Mouse (Mus musculus) lung, adult 2 months (tissue): Measurements from ENCODE around the gene Ccdc62. TPM values are rescaled to one million over a fixed set of nuclear protein-coding genes. Genes with fewer than 3 reads are reported as not detected.
A peak's percentile ranks its signal among the peaks of the same experiment; 100 is the strongest.

Source experiments
- DNase-seq: peaks from one replicate; pipeline ENCODE4 v3.0.0; 2022
- H3K4me1 ChIP-seq: fragments of 200-500 bp; 2 replicates; pipeline ENCODE4 v1.6.1; 2011; ENCODE audit warnings: low read length; ENCODE audit not compliant: control insufficient read depth, insufficient read depth
- H3K4me3 ChIP-seq: fragments of 200-500 bp; replicated peaks from 2 replicates; pipeline ENCODE3; 2011; ENCODE audit warnings: low read depth, mild to moderate bottlenecking, control low read depth, low read length; ENCODE audit errors: extremely low read depth
- CTCF ChIP-seq: fragments of 200-500 bp; IDR thresholded peaks from 2 replicates; pipeline ENCODE4 v1.5.1; 2011; ENCODE audit warnings: mild to moderate bottlenecking, low read length, control low read depth; ENCODE audit not compliant: insufficient read depth
- POLR2A ChIP-seq: fragments of 200-500 bp; IDR thresholded peaks from 2 replicates; pipeline ENCODE4 v1.6.1; 2011; ENCODE audit warnings: low read depth, mild to moderate bottlenecking, control low read depth, low read length, borderline replicate concordance; ENCODE audit errors: extremely low read depth
- WGBS: fragments of 180-500 bp; shearing (Covaris S2); methylation state at CpG from one replicate; pipeline ENCODE4 v1.1.7; 2018; 5-methylcytosine and 5-hydroxymethylcytosine counted together
- polyA plus RNA-seq: library from polyadenylated mRNA; depleted of rRNA; stranded (reverse); fragments of >200 nt; gene quantifications from 2 replicates; pipeline ENCODE4 v1.2.3, GENCODE M21; 2012

Gene Ccdc62
- polyA plus RNA-seq, 1 experiment, result 3.2 TPM

DNA sequence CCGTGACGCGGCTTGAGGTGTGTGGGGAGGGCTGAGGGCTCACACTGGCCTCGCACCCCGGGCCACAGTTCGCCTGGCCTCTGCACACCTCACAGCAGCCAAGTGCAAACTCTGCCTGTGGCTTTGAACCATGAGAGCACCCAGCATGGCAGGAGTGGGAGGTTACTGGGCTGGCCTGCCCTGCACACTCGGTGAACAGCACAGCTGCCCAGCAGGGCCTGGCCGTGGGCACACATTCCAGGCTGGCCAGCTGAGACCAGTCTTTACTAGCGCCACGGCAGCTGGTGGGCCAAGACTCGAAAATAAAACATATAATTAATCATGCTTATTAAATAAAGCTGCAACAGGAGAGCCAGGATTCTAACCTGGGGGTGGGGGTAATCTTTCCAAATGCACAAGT, 75.1 kb downstream of the Ccdc62 start:
- DNase-seq, result no peak
- no peaks in the 10 kb centered on the region; the same call in 1 of the 2 replicates for H3K4me1 ChIP-seq
- TF ChIP-seq CTCF, result no peak
- TF ChIP-seq POLR2A, result no peak
- WGBS, result 75% methylated on average over 11 of the region's 11 CpGs
- no peak overlapping the region for H3K4me3 ChIP-seq

DNA sequence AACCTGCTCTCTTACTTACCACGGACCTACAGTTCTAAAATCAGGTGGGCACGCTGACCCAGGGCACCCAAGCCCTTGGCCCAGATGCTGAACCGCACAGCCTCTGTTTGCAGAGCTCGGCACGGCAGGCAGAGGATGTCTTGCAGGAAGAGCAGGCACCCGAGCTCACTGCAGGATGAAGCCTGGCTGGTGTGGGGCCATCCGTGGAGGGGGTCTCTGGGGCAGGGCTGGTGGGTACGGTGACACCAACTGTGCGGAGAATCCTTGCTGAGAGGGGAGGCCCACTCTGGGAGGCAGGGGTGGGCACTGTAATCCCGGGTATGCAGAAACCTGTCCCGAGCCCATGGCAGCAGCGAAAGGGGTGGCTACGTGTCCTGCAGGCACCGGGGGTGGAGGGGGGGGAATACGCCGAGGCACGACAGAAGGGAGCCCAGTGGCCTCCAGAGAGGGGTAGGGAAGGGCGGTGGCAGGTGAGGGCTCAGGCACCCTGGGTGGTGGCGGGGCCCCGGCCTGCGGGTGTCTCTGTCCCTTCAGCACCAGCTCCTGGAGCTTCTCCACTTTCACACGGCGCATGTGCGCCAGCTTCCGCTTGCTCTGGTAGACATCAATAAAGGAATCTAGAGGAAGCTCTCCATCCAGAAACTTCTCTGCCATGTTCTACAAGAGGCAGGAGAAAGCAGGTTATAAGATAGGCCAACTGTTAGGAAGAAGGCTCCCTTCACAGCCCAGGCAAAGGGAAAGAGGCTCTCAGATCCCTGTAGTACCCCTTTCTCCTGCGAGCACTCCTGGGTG, 75.8 kb downstream of the Ccdc62 start:
- no peak overlapping the region for H3K4me3 ChIP-seq
- TF ChIP-seq CTCF, result no peak
- no peak for TF ChIP-seq POLR2A
- WGBS, result 83% methylated on average over 26 of the region's 26 CpGs
- DNase-seq, result no peak
- H3K4me1 ChIP-seq, result peaks cover 3% of the 10 kb centered on the region

DNA sequence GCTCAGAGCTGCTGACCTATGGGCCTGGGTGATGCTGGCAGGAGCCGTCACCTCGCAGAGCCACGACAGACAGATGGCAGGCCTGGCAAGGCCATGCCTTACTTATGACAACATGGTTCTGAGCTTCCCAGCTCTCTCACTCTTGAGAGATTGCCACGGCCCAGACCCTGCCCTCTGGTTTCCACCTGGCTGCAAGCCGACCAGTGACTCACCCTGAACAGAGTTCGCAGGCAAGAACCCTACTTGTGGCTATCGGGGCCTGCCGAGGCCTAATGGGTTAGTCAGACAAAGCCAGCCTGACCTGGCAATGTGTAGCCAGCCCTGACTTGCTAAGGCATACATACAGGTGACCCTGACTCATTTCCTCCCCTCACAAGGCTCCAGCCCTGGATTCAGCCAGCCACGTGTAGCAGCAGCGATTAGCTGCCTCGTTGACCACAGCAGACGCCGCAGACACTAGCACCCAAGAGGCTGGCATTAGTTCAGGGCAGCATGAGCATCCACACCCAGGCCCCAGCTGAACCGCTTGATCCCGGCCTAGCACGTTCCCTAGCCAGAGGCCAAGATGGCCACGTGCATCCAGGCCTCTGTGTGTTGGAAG, 76.5 kb downstream of the Ccdc62 start:
- Histone ChIP-seq H3K4me3 (no peak overlapping the region), H3K4me1 (peaks cover 10% of the 10 kb centered on the region)
- TF ChIP-seq CTCF (no peak), POLR2A (no peak)
- 71% methylated on average over 17 of the region's 17 CpGs for WGBS
- no peak for DNase-seq

DNA sequence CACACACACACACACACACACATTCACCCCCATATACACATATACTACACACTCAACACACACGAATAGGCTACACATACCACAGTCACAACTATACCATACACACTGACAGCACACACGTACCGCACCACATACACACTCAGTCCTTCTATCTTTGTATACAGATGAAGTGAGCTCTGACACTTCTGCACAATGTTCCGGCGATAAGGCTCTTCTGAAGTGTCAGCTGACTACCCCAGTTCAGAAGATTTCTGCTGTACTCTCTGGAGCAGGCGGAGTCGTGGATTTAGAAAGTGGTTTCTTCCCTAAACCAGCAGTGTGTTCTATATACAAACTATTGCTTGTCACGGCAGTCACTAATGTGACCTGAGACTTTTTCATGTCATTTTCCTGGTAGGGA, 79.6 kb downstream of the Ccdc62 start:
- no peak for DNase-seq
- Histone ChIP-seq H3K4me1 (peaks cover 21% of the 10 kb centered on the region), H3K4me3 (no peak overlapping the region)
- TF ChIP-seq CTCF, result no peak
- no peak for TF ChIP-seq POLR2A
- WGBS, result 77% methylated on average over 8 of the region's 8 CpGs

DNA sequence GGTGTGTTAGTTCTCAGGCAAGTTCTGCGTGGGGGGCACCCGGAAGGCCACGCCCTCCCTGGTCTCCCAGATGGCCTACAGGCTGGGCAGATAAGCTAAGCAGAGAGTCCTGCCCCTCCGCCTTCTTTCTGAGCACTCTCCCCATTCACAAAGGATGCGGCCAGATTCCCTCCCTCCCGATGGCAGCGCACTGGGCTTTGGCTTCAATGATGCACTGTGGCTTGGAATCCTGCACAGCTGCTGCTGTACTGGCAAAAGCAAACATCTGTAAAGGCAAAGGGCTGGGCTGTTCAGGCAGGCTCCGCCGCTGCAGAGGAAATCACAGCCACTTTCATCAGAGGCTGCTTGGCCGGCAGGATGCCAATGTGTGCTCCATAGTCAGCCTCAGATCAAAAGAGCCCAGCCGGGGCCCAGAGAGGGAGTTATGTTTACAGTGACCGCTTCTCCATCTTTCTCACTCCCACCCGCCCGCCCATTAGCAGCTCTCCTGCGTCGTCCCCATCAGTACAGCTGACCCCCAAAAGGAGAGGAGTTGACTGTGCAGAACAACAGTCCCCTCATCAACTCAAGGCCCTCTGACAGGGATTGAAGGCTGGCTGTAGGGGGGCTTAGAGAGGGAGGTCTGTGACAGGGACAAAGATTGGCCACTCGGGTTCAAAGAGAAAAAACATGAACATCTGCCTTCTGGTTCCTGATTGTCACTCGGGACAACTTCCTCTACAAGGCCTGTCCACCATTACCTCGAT, 80.6 kb downstream of the Ccdc62 start:
- 10% methylated on average over 19 of the region's 19 CpGs for WGBS
- Histone ChIP-seq H3K4me1 (peaks cover 22% of the 10 kb centered on the region), H3K4me3 (peak overlapping the region; percentile 27)

DNA sequence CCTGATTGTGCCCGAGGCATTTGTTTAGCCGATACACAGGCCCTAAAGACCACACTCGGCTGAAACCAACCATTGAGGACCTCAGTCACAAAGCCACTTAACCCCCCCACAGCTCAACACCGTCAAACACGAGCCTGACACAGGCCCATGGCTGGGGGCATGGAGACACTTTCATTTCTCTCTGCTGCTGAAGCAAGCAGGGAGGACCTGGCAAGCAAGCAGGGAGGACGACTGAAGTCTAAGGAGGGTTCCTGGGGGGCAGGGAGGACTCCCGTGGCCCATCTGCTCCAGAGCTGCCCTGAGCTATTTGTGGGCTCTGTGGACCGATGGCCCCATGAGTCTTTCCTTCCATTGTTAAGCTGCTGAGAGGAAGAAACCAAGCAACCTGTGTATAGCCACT, 81.4 kb downstream of the Ccdc62 start:
- no peak for DNase-seq
- Histone ChIP-seq H3K4me1 (peaks cover 27% of the 10 kb centered on the region), H3K4me3 (no peak overlapping the region)
- WGBS, result 22% methylated on average over 8 of the region's 8 CpGs
- TF ChIP-seq CTCF, result no peak
- no peak for TF ChIP-seq POLR2A

More for the DNA sequence above, 80.6 kb downstream of the Ccdc62 start:
- TF ChIP-seq POLR2A (no peak), CTCF (no peak)
- DNase-seq, result no peak

DNA sequence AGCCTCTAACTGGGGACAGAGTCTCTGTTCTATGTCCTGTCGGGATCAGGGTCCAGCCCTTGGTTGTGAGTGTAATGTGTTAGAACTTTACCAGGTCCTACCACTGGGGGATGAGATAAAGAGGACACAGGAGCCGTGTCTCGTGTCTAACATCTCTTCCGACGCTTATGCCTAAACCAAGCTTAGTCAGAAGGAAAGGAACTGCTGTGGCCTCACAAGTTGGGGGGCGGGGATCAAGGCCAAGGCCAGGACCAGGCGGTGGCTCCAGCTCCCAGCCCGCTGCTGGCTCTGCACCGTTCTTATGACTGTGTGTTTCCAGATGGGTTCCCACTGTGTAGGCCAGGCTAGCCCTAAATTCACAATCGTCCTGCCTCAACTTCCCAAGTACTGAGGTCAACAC, 82.4 kb downstream of the Ccdc62 start:
- Histone ChIP-seq H3K4me3 (no peak overlapping the region), H3K4me1 (peaks cover 32% of the 10 kb centered on the region)
- no peak for DNase-seq
- WGBS, result 59% methylated on average over 10 of the region's 10 CpGs
- no peak for TF ChIP-seq CTCF

DNA sequence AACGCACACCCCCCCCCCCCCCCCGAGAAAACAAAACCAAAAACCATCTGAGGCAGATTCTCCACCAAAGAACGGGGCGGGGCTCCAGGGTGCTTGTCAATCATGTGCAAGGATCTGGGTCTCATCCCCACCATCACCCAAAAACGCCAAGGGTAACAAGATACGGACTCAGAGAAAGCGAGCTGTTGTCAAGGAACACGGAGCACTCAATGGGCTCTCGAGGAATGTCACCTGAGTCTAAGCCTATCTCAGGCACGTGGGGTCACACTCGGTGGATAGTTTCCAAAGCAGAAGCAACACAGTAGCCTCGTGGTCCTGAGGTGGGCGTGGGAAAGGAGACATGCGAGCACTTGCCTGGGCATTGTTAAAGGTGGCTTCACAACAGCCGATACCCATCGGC, 83.3 kb downstream of the Ccdc62 start:
- TF ChIP-seq POLR2A, result no peak
- TF ChIP-seq CTCF, result no peak
- H3K4me3 ChIP-seq, result no peak overlapping the region
- 71% methylated on average over 16 of the region's 16 CpGs for WGBS
- DNase-seq, result no peak
- H3K4me1 ChIP-seq, result peaks cover 36% of the 10 kb centered on the region

DNA sequence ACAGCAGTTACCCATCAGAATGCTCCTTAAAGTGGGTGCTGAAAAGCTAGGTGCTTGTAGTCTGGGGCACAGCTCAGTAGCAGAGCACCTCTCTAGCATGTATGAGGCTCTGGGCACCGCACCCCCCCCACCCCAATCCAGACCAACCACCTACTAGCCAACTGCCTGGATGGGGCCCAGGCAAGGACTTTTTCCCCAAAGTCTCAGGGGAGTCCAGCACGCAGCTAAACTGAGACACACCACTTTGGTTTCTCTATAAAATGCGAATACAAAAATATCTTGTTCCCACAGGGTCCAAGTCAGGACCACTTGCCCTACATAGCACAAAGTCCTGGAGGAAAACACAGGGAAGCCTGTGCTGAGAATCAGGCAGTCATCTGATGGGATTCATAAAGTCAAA, 83.7 kb downstream of the Ccdc62 start:
- 76% methylated on average over 3 of the region's 3 CpGs for WGBS
- no peak for DNase-seq
- Histone ChIP-seq H3K4me1 (peaks cover 39% of the 10 kb centered on the region), H3K4me3 (no peak overlapping the region)
- TF ChIP-seq CTCF (no peak), POLR2A (no peak)

DNA sequence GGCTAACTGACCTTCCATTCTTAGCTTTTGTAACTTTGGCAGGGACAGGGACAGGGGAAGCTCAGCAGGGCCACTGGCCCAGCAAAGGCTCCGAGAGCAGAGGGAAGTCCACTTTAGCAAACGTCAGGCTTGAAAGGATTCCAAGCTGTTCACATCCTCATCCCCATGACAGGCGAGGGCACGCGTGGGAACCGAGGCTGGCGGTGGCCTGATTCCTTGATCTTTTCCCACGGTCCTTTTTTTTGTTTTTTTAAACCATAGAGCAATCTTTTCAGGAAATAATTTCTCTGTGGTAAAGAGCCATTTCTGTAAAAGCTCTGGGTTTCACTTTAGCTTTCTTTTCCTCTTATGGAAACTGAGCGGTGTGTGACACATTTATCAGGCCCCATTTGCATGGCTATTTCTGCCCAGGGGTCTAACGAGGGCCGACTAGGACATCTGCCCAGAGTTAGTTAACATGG, 84.3 kb downstream of the Ccdc62 start:
- DNase-seq, result no peak
- H3K4me1 ChIP-seq, result peaks cover 42% of the 10 kb centered on the region
- H3K4me3 ChIP-seq, result no peak overlapping the region
- TF ChIP-seq POLR2A, result no peak
- no peak for TF ChIP-seq CTCF
- WGBS, result 18% methylated on average over 11 of the region's 11 CpGs
